In genomic region chr9:94945569-94946135, GRCm38 (mm10) we compare ENCODE assay signal across 18 mouse cellular contexts.
DNase-seq lines count a peak whose midpoint lies in the region; ATAC-seq lines count a peak whose summit lies in the region.
"Had no signal": no experiment of that assay in that cellular context is flagged by ENCODE, and none has a peak within 500 bp of the region (broad histone marks: within the 10 kb centered on the region; RNA-seq: fewer than 3 reads in every experiment).

No protein-coding gene starts in this region.

- intact Hi-C loops in left cerebral cortex, postnatal 14 days (cut with DNase I), result no loop called here

- peak; percentile 85 for ATAC-seq in CD4-positive, CD25-positive, alpha-beta regulatory T cell, adult 4 months
- ATAC-seq: forebrain, embryonic 14.5 days; hindbrain, embryonic 16.5 days; intestine, postnatal 0 days; liver, postnatal 0 days; Patski had no signal

- DNase-seq in induced T-regulatory cell, adult 2 months (ENCODE audit: low read depth), result peak; percentile 34
- DNase-seq in thymus, postnatal 0 days (ENCODE audit: low spot score), result peak; percentile 79
- no peak for DNase-seq in left cerebral cortex, postnatal 14 days (ENCODE audit: low spot score in 2 of 2)
- no peak for DNase-seq in layer of hippocampus, adult 18-20 months (ENCODE audit: low spot score in 2 of 2)
- DNase-seq in embryo, embryonic 10.5 days (ENCODE audit: low spot score), result no peak
- no peak for DNase-seq in kidney, adult 18-20 months
- DNase-seq: adrenal gland, adult 8-10 months; cerebellum, adult 18-20 months; cerebellum, postnatal 36 days; gastrocnemius, postnatal 10 days; liver, postnatal 0 days; lung, postnatal 10 days; right cerebral cortex, postnatal 14 days had no signal

Comparison
In these comparisons a context has a peak if more than half of its experiments do, and no peak if none do; other contexts are left out.
1. DNase-seq: peak in induced T-regulatory cell, adult 2 months (single experiment) and thymus, postnatal 0 days (single experiment); none in left cerebral cortex, postnatal 14 days (0 of 2), layer of hippocampus, adult 18-20 months (0 of 2), embryo, embryonic 10.5 days (single experiment) and kidney, adult 18-20 months (single experiment).